Mouse (Mus musculus) frontal cortex, adult (tissue): ENCODE results near the gene Trim29.
A peak's percentile ranks its signal among the peaks of the same experiment; 100 is the strongest.

Experiments used
- ATAC-seq: cut with Nextera tagmentation; 2 replicates; pipeline ENCODE4 v1.9.2; 2017; ENCODE audit warnings: mild to moderate bottlenecking, moderate library complexity, mixed read lengths; ENCODE audit not compliant: low TSS enrichment

The Trim29 gene

DNA sequence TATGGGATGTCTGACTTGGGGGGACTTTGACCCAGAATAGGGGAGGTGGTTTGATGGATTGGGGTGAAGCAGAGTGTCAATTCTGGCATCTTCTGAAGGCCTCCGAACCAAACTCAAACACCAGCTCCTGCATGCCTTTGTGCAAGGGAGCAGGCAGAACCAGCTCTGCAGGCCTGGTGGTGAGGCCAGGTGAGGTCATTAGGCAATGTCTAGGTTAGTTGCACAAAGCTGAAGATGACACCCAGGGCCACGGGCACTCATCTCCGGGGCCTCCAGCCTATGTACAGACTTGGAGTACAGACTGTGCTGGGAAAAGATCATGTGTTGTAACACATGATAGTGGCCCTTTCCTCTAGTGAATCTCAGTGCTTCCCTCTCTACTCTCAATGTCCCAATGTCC lies 3.2 kb downstream of the Trim29 start:
- no peak for ATAC-seq

GRCm38 (mm10) chr9:43315320-43315950 lies 4.8 kb downstream of the Trim29 start:
- no peak for ATAC-seq

GRCm38 (mm10) chr9:43316466-43316865 lies 5.8 kb downstream of the Trim29 start:
- ATAC-seq, result no peak

GRCm38 (mm10) chr9:43318661-43319060 lies 8.0 kb downstream of the Trim29 start:
- no peak for ATAC-seq

GRCm38 (mm10) chr9:43321951-43322350 lies 11.3 kb downstream of the Trim29 start:
- no peak for ATAC-seq

- no peak for ATAC-seq
Observed at GRCm38 (mm10) chr9:43322666-43323065, 12.0 kb downstream of the Trim29 start.

- no peak for ATAC-seq
Observed at GRCm38 (mm10) chr9:43325486-43325885, 14.8 kb downstream of the Trim29 start.

DNA sequence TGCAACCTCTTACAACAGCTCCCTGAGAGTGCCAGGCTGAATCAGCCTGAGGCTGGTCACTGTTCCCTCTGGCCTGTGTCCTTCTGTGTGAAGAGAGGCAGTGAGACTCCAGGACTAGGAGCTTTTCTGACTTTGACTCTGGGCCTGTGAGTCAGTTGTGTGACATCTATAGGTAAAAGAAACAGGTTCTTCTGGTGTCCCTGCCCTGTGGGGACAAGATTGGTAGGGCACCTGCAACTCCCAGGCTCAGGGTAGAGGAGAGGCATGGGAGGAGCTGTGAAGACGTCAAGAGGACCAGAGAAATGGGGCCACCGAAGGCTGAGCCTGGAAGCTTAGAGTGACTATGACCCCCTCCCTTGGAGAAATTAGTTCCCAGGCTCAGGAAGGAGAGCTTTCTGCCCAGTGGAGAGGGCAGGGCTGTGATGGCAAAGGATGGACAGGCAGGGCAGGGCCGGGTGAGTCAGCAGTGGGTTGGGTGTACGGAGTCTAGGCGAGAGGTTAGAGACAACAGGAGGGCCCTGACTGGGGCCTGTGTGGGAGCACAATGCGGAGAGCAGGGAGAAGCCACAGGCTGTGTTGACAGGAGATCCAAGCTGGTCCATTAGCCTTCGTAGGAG lies 15.5 kb downstream of the Trim29 start:
- ATAC-seq, result no peak

DNA sequence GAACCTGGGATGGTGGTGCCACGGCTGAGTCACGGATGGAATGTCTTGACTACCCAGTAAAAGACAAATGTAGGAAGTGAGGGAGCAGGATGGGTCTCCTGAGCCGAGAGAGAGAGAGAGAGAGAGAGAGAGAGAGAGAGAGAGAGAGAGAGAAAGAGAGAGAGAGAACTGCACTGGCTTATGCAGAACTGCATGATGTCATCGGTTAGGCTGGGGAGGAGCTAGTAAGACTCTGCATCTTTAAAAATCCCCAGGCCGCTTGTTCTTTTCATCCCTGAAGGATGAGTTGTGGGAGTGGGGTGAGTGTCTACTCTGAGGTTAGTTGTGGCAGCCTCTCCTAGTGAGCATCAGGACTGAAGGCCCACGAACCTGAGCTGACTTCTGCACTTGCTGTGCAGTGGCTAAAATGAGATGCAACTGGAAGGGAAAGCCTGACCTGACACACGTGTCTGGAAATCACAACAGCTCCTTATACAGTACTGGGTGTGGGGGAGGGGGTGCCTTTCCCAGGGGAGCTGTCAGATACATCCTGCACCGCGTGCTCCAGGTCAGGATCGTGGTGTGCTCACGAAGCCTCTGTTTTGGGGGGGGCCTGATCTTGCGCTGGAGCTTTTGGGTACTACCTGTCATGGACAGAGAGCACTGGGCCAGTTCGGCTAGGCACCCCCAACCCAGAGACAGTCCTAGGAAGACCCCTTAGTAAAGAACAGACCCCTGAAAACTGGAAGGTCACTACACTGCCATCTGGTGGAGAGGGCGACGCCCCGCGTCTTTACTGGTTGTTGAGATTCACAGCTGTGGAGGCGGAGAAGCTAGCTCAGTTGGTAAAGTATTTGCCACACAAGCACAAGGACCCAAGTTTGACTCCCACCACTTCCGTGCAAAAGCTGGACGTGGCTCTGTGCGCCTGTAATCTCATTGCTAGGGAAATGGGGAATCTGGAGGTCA lies 16.8 kb downstream of the Trim29 start:
- ATAC-seq, result no peak

- ATAC-seq, result no peak
Observed at GRCm38 (mm10) chr9:43330426-43330825, 19.8 kb downstream of the Trim29 start.

DNA sequence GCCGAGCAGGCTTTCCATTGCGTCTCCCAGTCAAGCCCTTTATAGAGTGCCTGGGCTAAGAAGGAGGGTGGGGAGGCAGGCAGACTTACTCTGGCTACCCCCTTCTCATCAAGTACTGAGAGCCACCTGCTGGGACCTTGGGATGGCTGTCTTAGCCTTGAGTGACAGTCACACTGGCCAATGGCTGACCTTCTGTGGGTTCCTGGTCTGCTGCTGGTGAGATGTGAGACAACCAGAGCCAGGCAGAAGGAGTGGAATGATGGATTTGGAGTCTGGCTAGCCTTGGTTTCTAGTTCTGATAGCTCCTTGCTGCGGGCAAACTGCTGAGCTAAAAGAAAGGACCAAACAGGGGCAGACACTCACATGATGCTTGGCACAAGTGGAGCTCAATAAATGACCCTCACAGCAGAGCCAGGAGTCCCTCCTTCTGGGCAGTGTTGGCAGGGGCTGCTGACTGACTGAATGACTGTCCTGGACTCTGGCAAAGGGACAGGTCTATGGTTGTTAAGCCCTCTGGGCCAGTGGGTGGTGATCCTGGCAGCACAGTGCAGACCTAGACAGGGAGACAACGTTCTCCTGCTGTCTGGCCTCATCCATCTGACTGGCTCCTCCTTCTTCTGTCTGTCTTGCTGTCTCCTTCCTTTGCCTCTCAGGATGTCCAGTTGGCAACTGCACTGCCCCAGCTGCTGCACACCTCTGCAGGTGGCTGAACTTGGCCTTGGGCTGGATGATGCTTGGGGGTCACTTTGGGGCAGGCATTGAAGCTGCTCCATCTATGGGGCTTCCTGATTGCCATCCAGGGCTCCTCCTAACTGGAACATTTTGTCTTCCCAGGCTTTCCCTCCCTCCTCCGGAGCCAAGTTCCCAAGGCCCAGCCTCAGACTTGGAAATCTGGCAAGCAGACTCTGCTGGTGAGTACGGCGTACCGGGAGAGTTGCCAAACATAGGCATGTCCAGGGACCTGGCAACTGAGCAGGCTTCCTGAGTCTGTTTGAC lies 21.1 kb downstream of the Trim29 start:
- ATAC-seq, result 0 out of 2 replicates have a peak, but pooled peaks have one; percentile 34

GRCm38 (mm10) chr9:43334476-43334875 lies 23.8 kb downstream of the Trim29 start:
- no peak for ATAC-seq

DNA sequence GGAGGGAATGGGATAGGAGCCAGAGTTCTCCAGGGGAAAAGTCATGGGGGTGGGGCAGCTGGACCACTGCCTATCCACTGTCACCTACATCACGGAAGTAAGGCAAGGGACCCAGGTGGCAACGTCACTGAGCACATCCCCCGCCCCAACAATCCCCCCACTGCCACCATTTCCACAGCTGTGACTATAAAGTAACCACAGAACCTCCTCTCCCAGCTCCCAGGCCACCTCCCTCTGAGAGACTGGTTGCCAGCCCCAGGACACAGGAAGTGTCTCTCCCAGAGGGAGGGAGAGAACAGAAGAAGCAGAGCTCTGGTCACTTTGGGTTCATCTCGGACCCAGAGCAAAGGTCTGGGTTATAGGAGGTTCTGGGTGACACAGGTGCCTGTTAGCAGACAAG lies 27.0 kb downstream of the Trim29 start:
- ATAC-seq, result no peak

GRCm38 (mm10) chr9:43338067-43338466 lies 27.4 kb downstream of the Trim29 start:
- ATAC-seq, result no peak

DNA sequence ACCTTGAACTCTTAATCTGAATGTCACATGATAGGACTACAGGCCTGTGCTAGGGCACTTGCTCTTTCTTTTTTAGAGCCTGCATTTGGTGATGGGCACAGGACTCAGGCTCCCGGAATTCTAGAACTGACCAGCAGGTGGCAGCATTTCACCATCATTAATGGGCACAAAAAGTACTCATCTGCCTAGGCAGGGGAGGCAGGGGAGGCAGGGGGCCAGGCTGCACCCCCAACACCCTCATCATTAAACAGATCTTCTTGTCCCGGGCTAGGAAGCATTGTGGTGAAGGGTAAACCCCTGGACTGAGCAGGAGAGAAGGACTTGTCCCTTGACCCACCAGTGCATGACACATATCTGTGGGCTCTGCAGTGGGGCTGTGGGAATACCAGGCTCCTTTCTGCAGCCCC lies 29.0 kb downstream of the Trim29 start:
- ATAC-seq, result peak; percentile 74

DNA sequence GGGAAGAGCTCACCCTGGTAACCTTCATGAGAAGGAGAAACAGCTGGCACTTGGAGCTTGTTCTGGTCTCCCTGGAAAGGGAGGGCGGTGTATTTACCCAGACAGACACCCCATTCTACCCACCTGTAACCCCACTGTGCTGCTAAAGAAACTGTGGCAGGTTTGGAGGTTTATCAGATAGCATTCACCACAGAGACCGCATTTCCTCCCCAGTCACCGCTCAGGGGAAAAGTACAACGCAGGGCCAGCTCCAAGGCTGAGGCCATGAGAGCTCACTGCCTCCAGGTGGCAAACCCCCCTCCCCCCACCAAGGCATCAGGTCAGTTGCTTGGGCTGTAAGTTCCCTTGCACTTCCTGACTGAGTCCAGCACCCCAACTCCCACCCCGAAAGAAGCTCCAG lies 39.4 kb downstream of the Trim29 start:
- ATAC-seq, result no peak

GRCm38 (mm10) chr9:43351015-43351414 lies 40.4 kb downstream of the Trim29 start:
- ATAC-seq, result no peak

- ATAC-seq, result no peak
Observed at GRCm38 (mm10) chr9:43357011-43357410, 46.4 kb downstream of the Trim29 start.

DNA sequence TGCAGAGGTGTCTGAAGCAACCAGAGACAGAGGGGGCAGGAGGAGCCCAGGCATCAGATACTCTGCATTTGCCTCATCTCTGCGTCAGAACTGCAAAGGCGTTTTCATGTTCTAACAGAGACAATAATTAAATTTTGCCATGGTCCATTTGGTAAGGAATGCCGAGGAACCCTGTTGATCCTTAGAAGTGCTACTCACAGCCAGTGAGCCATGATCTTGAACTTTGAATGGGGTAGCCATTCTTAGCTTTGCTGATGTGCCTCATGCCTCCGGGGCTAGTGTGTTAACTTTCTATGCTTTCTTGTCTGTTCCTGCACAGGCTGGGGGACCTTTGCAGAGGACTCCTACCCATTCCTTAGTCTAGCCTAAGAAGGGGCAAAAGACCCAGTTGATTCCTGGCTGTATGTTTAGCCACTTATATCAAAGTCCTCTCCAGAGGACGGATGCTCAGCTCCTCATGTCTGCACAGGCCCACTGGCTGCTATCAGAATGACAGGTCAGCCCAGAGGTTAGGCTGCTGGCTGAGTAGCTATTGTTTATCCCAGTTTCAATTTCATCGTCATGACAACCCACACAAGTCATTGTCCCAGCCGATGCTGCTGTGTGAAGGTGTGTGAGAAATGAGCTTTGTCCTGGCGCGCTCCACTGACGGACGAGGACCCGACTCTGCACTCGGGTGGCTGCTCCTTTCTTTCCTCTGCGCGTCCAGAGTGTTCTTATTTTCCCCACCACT lies 48.1 kb downstream of the Trim29 start:
- no peak for ATAC-seq

- no peak for ATAC-seq
Observed at GRCm38 (mm10) chr9:43368781-43369180, 58.1 kb downstream of the Trim29 start.

DNA sequence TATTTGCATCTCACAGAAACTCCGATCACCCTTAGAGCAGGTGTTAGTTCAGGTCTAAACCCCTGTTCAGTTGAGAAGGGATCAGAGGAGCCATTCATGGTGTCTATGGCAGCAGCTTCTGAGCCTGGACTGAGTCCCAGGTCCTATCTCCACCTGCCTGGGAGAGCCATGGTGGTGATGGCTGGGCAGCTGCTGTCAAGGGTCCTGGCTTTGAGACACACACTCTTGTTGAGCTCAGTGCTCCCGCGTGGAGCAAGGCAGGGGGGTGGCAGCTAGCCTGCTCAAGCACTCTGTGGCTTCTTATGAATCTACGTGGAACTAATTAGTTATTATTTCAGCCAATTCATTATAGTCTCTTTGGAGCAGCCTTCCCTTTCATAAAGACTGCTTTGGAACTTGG lies 73.2 kb downstream of the Trim29 start:
- no peak for ATAC-seq
